Mouse (Mus musculus) bone marrow, adult 2 months (tissue): Measurements from ENCODE around the gene Ugt1a5.
"Not testable (repeated sequence)": the region's sequence is repeated elsewhere in the genome, so short reads cannot be mapped to it uniquely, and the experiment has no call there.

Experiments used
- CTCF ChIP-seq: fragments of 200-500 bp; IDR thresholded peaks from 2 replicates; pipeline ENCODE4 v1.5.1; 2011; ENCODE audit warnings: low read length, control low read depth; ENCODE audit not compliant: control insufficient read depth, insufficient read depth
- POLR2A ChIP-seq: fragments of 200-500 bp; IDR thresholded peaks from 2 replicates; pipeline ENCODE4 v1.6.1; 2011; ENCODE audit warnings: low read depth, mild to moderate bottlenecking, control low read depth, low read length, borderline replicate concordance; ENCODE audit not compliant: control insufficient read depth

DNA sequence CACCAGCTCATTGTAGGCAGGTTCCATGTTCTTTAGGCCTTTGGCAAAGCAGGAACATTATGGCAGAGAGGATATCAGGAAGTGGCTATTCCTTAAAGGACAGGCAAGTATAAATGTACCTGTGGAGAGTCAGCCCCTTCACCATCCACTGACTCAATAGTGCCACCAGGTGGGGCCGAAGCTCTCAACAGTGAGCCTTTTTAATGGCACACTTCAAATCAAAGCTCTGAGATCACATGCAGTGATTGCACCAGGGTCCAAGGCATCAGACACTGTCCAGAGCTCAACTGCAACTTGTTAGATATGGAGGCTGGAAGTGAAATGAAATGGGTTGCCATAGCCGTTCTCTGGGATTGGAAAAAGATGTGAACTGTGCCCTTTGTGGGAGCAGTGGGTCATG lies 20.5 kb upstream of the Ugt1a5 start:
- not testable (repeated sequence) for TF ChIP-seq POLR2A, CTCF
